Mouse (Mus musculus): ENCODE data around the gene Grap.

Gene Grap

GRCm38 (mm10) chr11:61679091-61679866 is 26.2 kb downstream of the Grap start:
- DNase-seq (ENCODE audit: low read depth, low spot score) = no peak

GRCm38 (mm10) chr11:61683907-61684731 is 31.1 kb downstream of the Grap start, which contains the start of gene Fam83g:
TSS of gene Fam83g (plus strand) at chr11:61684091.
- peak; percentile 65 for DNase-seq (ENCODE audit: low read depth, low spot score)

GRCm38 (mm10) chr11:61685119-61685725 is 32.2 kb downstream of the Grap start:
- no peak for DNase-seq (ENCODE audit: low read depth, low spot score)

- DNase-seq (ENCODE audit: low read depth, low spot score) = no peak
These were observed 33.1 kb downstream of the Grap start for GRCm38 (mm10) chr11:61686141-61686540.

GRCm38 (mm10) chr11:61686906-61687453 is 33.9 kb downstream of the Grap start:
- peak; percentile 14 for DNase-seq (ENCODE audit: low read depth, low spot score)

- DNase-seq (ENCODE audit: low read depth, low spot score) = peak; percentile 24
These were observed 34.5 kb downstream of the Grap start for GRCm38 (mm10) chr11:61687595-61687994.

- DNase-seq (ENCODE audit: low read depth, low spot score) = no peak
These were observed 39.9 kb downstream of the Grap start for GRCm38 (mm10) chr11:61692996-61693395.

GRCm38 (mm10) chr11:61698852-61699251 is 45.8 kb downstream of the Grap start:
- no peak for DNase-seq (ENCODE audit: low read depth, low spot score)

GRCm38 (mm10) chr11:61699460-61699859 is 46.4 kb downstream of the Grap start:
- no peak for DNase-seq (ENCODE audit: low read depth, low spot score)

GRCm38 (mm10) chr11:61699933-61700332 is 46.9 kb downstream of the Grap start:
- DNase-seq (ENCODE audit: low read depth, low spot score) = no peak

- no peak for DNase-seq (ENCODE audit: low read depth, low spot score)
These were observed 48.6 kb downstream of the Grap start for GRCm38 (mm10) chr11:61701696-61702095.

GRCm38 (mm10) chr11:61702494-61702893 is 49.4 kb downstream of the Grap start:
- DNase-seq (ENCODE audit: low read depth, low spot score) = no peak

- no peak for DNase-seq (ENCODE audit: low read depth, low spot score)
These were observed 52.5 kb downstream of the Grap start for GRCm38 (mm10) chr11:61705581-61705980.

GRCm38 (mm10) chr11:61706232-61706631 is 53.2 kb downstream of the Grap start:
- no peak for DNase-seq (ENCODE audit: low read depth, low spot score)

- peak; percentile 37 for DNase-seq (ENCODE audit: low read depth, low spot score)
These were observed 55.9 kb downstream of the Grap start for GRCm38 (mm10) chr11:61708928-61709327.

GRCm38 (mm10) chr11:61713157-61713855 is 60.2 kb downstream of the Grap start:
- peak; percentile 58 for DNase-seq (ENCODE audit: low read depth, low spot score)

GRCm38 (mm10) chr11:61714346-61715117 is 61.5 kb downstream of the Grap start:
- peak; percentile 88 for DNase-seq (ENCODE audit: low read depth, low spot score)

- no peak for DNase-seq (ENCODE audit: low read depth, low spot score)
These were observed 62.1 kb downstream of the Grap start for GRCm38 (mm10) chr11:61715130-61715529.

GRCm38 (mm10) chr11:61717990-61718389 is 64.9 kb downstream of the Grap start:
- no peak for DNase-seq (ENCODE audit: low read depth, low spot score)

- no peak for DNase-seq (ENCODE audit: low read depth, low spot score)
These were observed 66.3 kb downstream of the Grap start for GRCm38 (mm10) chr11:61719387-61719786.

- DNase-seq (ENCODE audit: low read depth, low spot score) = no peak
These were observed 66.8 kb downstream of the Grap start for GRCm38 (mm10) chr11:61719826-61720225.

All from ES-CJ7 (cell line).